Mouse (Mus musculus) cerebellum, adult (tissue): Measurements from ENCODE around the gene Kcnk18.

Experiments used
- ATAC-seq: cut with Nextera tagmentation; 2 replicates; pipeline ENCODE4 v1.9.2; 2017; ENCODE audit warnings: mild to moderate bottlenecking, moderate library complexity, mixed read lengths; ENCODE audit not compliant: insufficient number of reproducible peaks, low FRiP score, low TSS enrichment

Kcnk18 gene

GRCm38 (mm10) chr19:59273190-59273589 lies 54.2 kb downstream of the Kcnk18 start:
- ATAC-seq = no peak

- ATAC-seq = no peak
Measured at GRCm38 (mm10) chr19:59276354-59276753, 57.3 kb downstream of the Kcnk18 start.

DNA sequence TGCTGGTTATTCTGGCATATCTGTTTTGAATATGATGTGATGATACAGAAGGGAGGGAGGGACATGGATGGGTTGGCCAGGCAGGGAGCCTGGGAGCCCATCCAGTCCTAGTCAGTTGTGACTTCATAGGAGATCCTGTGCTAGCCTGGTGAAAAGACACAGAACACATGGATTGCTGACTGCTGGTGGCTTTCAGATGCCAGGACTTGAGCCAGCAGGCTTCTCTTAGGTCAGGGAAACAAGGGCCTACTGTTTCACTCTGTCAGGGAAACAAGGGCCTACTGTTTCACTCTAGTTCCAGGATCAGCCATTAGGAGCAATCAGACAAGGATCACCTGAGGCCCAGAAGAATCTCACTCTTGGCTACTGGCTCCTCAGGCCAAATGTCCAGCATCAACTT lies 61.8 kb downstream of the Kcnk18 start:
- no peak for ATAC-seq

GRCm38 (mm10) chr19:59282001-59282400 lies 63.0 kb downstream of the Kcnk18 start:
- no peak for ATAC-seq
